Mouse (Mus musculus): ENCODE data around the gene Men1. TPM values are rescaled to one million over a fixed set of nuclear protein-coding genes. Genes with fewer than 3 reads are reported as not detected.

Gene Men1
- total and polyA plus RNA-seq, 3 experiments: 24.9 to 67.8 (median 42.9) TPM

GRCm38 (mm10) chr19:6302114-6302513, 32.7 kb upstream of the Men1 start:
- TF ChIP-seq TBP (conservative IDR thresholded peaks at IDR 0.05; ENCODE audit: low read depth, low read length): no peak
- peak; percentile 59; the same call in 1 of the 2 replicates for TF ChIP-seq POLR2AphosphoS2 (IDR thresholded peaks at IDR 0.05; ENCODE audit: low read depth, low read length)
- no peak for TF ChIP-seq NELFE (IDR thresholded peaks at IDR 0.05; ENCODE audit: low read depth, low read length)
- peak; percentile 45; the same call in 1 of the 2 replicates for TF ChIP-seq ZMIZ1 (IDR thresholded peaks at IDR 0.05; ENCODE audit: low read depth, low read length)
- H3K9me3 ChIP-seq (replicated peaks; ENCODE audit: low read length): no peaks in the 10 kb centered on the region
- H3K9ac ChIP-seq (ENCODE audit: insufficient read depth, low read depth): no peak overlapping the region
- peaks cover 44 to 82% of the 10 kb centered on the region in 2 experiments for H3K4me1 ChIP-seq (ENCODE audit: control insufficient read depth in 1 of 2, insufficient read depth in 2 of 2)
- no peaks in the 10 kb centered on the region for H3K27me3 ChIP-seq (replicated peaks)
- H3K4me3 ChIP-seq (replicated peaks in 1 of 3; ENCODE audit: low read depth in 2 of 3, low read length in 2 of 3, poor library complexity in 1 of 3): no peak overlapping the region
- in situ Hi-C loops (cut with MboI; ENCODE audit: low pct_ligation_motif_present, low pct_unique_long_range_greater_than_20kb, low sequenced_read_pairs): loop anchor here (25.0 kb wide), 1 partner anchor 140 kb away; no protein-coding TSS in a partner anchor
- H3K79me2 ChIP-seq (replicated peaks; ENCODE audit: control insufficient read depth, extremely low read depth, insufficient read depth, poor library complexity, severe bottlenecking): peaks cover 17% of the 10 kb centered on the region
- dilution Hi-C loops (cut with MboI; ENCODE audit: extremely low pct_ligation_motif_present, extremely low pct_unique_long_range_greater_than_20kb, low sequenced_read_pairs): no loop called here
- DNase-seq (ENCODE audit: extremely low read depth): no peak
- peak overlapping the region; percentile 72; the same call in 1 of the 2 replicates for H3K27ac ChIP-seq (ENCODE audit: insufficient read depth, low read depth)
- H3K36me3 ChIP-seq (replicated peaks in 1 of 2; ENCODE audit: control insufficient read depth in 1 of 2, insufficient read depth in 1 of 2, low read length in 1 of 2): peaks cover 31 to 46% of the 10 kb centered on the region in 2 experiments
- no peak overlapping the region for H3K4me2 ChIP-seq (ENCODE audit: insufficient read depth, low read depth, poor library complexity, severe bottlenecking)

GRCm38 (mm10) chr19:6302522-6302921, 32.3 kb upstream of the Men1 start:
- Histone ChIP-seq H3K27me3 (replicated peaks) (no peaks in the 10 kb centered on the region), H3K27ac (ENCODE audit: insufficient read depth, low read depth) (peak overlapping the region; percentile 72), H3K4me1 (ENCODE audit: control insufficient read depth in 1 of 2, insufficient read depth in 2 of 2) (peaks cover 43 to 78% of the 10 kb centered on the region in 2 experiments), H3K36me3 (replicated peaks in 1 of 2; ENCODE audit: control insufficient read depth in 1 of 2, insufficient read depth in 1 of 2, low read length in 1 of 2) (peaks cover 28 to 42% of the 10 kb centered on the region in 2 experiments), H3K4me3 (replicated peaks in 1 of 3; ENCODE audit: low read depth in 2 of 3, low read length in 2 of 3, poor library complexity in 1 of 3) (no peak overlapping the region), H3K9me3 (replicated peaks; ENCODE audit: low read length) (no peaks in the 10 kb centered on the region), H3K79me2 (replicated peaks; ENCODE audit: control insufficient read depth, extremely low read depth, insufficient read depth, poor library complexity, severe bottlenecking) (peaks cover 17% of the 10 kb centered on the region), H3K4me2 (ENCODE audit: insufficient read depth, low read depth, poor library complexity, severe bottlenecking) (no peak overlapping the region), H3K9ac (ENCODE audit: insufficient read depth, low read depth) (no peak overlapping the region)
- DNase-seq (ENCODE audit: extremely low read depth): no peak
- in situ Hi-C loops (cut with MboI; ENCODE audit: low pct_ligation_motif_present, low pct_unique_long_range_greater_than_20kb, low sequenced_read_pairs) (loop anchor here (25.0 kb wide), 1 partner anchor 140 kb away; no protein-coding TSS in a partner anchor), dilution Hi-C loops (cut with MboI; ENCODE audit: extremely low pct_ligation_motif_present, extremely low pct_unique_long_range_greater_than_20kb, low sequenced_read_pairs) (no loop called here)
- TF ChIP-seq NELFE (IDR thresholded peaks at IDR 0.05; ENCODE audit: low read depth, low read length) (no peak), MXI1 (IDR thresholded peaks at IDR 0.05; ENCODE audit: low read depth, low read length) (no peak), KAT2A (IDR thresholded peaks at IDR 0.05; ENCODE audit: insufficient replicate concordance, low read length) (no peak), SMC3 (IDR thresholded peaks at IDR 0.05; ENCODE audit: low read depth, low read length) (no peak)

GRCm38 (mm10) chr19:6303831-6304230, 30.9 kb upstream of the Men1 start:
- Histone ChIP-seq H3K27ac (ENCODE audit: insufficient read depth, low read depth) (peak overlapping the region; percentile 72), H3K9me3 (replicated peaks; ENCODE audit: low read length) (no peaks in the 10 kb centered on the region), H3K9ac (ENCODE audit: insufficient read depth, low read depth) (no peak overlapping the region), H3K27me3 (replicated peaks) (no peaks in the 10 kb centered on the region), H3K4me3 (replicated peaks in 1 of 3; ENCODE audit: low read depth in 2 of 3, low read length in 2 of 3, poor library complexity in 1 of 3) (no peak overlapping the region), H3K4me1 (ENCODE audit: control insufficient read depth in 1 of 2, insufficient read depth in 2 of 2) (peaks cover 41 to 69% of the 10 kb centered on the region in 2 experiments), H3K36me3 (replicated peaks in 1 of 2; ENCODE audit: control insufficient read depth in 1 of 2, insufficient read depth in 1 of 2, low read length in 1 of 2) (peaks cover 17 to 30% of the 10 kb centered on the region in 2 experiments), H3K4me2 (ENCODE audit: insufficient read depth, low read depth, poor library complexity, severe bottlenecking) (no peak overlapping the region), H3K79me2 (replicated peaks; ENCODE audit: control insufficient read depth, extremely low read depth, insufficient read depth, poor library complexity, severe bottlenecking) (peaks cover 6% of the 10 kb centered on the region; the same call in 1 of the 2 replicates)
- DNase-seq (ENCODE audit: extremely low read depth): no peak
- in situ Hi-C loops (cut with MboI; ENCODE audit: low pct_ligation_motif_present, low pct_unique_long_range_greater_than_20kb, low sequenced_read_pairs) (loop anchor here (25.0 kb wide), 1 partner anchor 142 kb away; no protein-coding TSS in a partner anchor), dilution Hi-C loops (cut with MboI; ENCODE audit: extremely low pct_ligation_motif_present, extremely low pct_unique_long_range_greater_than_20kb, low sequenced_read_pairs) (no loop called here)
- no peak for TF ChIP-seq ZMIZ1 (IDR thresholded peaks at IDR 0.05; ENCODE audit: low read depth, low read length)
- TF ChIP-seq BHLHE40 (IDR thresholded peaks at IDR 0.05; ENCODE audit: low read depth, low read length): no peak
- no peak for TF ChIP-seq MAFK (IDR thresholded peaks at IDR 0.05; ENCODE audit: insufficient replicate concordance, low read length)
- TF ChIP-seq MXI1 (IDR thresholded peaks at IDR 0.05; ENCODE audit: low read depth, low read length): no peak
- TF ChIP-seq MAZ (IDR thresholded peaks at IDR 0.05; ENCODE audit: low read depth, low read length): no peak
- TF ChIP-seq JUND (conservative IDR thresholded peaks at IDR 0.05; ENCODE audit: low read depth, low read length): no peak
- no peak for TF ChIP-seq RCOR1 (conservative IDR thresholded peaks at IDR 0.05; ENCODE audit: low read depth, low read length)
- no peak for TF ChIP-seq ZNF384 (IDR thresholded peaks at IDR 0.05; ENCODE audit: low read depth, low read length)
- TF ChIP-seq SIN3A (IDR thresholded peaks at IDR 0.05; ENCODE audit: low read length): no peak
- TF ChIP-seq HCFC1 (IDR thresholded peaks at IDR 0.05; ENCODE audit: low read depth, low read length): no peak
- TF ChIP-seq EP300 (IDR thresholded peaks at IDR 0.05; ENCODE audit: low read length): no peak
- no peak for TF ChIP-seq CHD1 (IDR thresholded peaks at IDR 0.05; ENCODE audit: low read depth, low read length)
- no peak for TF ChIP-seq RAD21 (IDR thresholded peaks at IDR 0.05; ENCODE audit: low read depth, low read length)
- no peak for TF ChIP-seq ETS1 (conservative IDR thresholded peaks at IDR 0.05; ENCODE audit: low read depth, low read length)
- no peak for TF ChIP-seq MEF2A (IDR thresholded peaks at IDR 0.05; ENCODE audit: borderline replicate concordance, low read depth, low read length)
